Mouse (Mus musculus) liver, embryonic 18 days (tissue): Measurements from ENCODE around the gene Gm364. TPM values are rescaled to one million over a fixed set of nuclear protein-coding genes. Genes with fewer than 3 reads are reported as not detected.

Experiments
- polyA plus RNA-seq: library from polyadenylated mRNA; depleted of rRNA; stranded (reverse); fragments of >200 nt; gene quantifications from 2 replicates; pipeline ENCODE4 v1.2.3, GENCODE M21; 2012; rRNA removed

Gene Gm364
- polyA plus RNA-seq = not detected in 2 replicates

GRCm38 (mm10) chrX:57408769-57409168 is at the start of gene Gm364:
Gene Gm364, plus strand, starts transcription at chrX:57409154.

GRCm38 (mm10) chrX:57392367-57393246 is 16.3 kb upstream of the Gm364 start, which contains the start of gene Rbmx:
Gene Rbmx, minus strand, starts transcription at chrX:57393036.

GRCm38 (mm10) chrX:57503634-57504033 is 94.7 kb downstream of the Gm364 start, which contains the start of gene Gpr101:
Gene Gpr101, minus strand, starts transcription at chrX:57503757.

Other genes starting within 250 kb of the Gm364 start
- gene Cd40lg, start 197.0 kb upstream of the Gm364 start, polyA plus RNA-seq = not detected in 2 replicates
- 9.1 and 9.2 TPM in 2 replicates for gene Arhgef6, start 70.4 kb upstream of the Gm364 start, polyA plus RNA-seq
- 21.6 and 25.7 TPM in 2 replicates for gene Rbmx, start 16.1 kb upstream of the Gm364 start, polyA plus RNA-seq
- gene Gpr101, start 94.6 kb downstream of the Gm364 start, polyA plus RNA-seq = not detected in 2 replicates